Mouse (Mus musculus) lung, postnatal 14 days (tissue): ENCODE data around the gene Gpam.
"Not testable (repeated sequence)": the region's sequence is repeated elsewhere in the genome, so short reads cannot be mapped to it uniquely, and the experiment has no call there.

ENCODE experiments used
- DNase-seq: peaks from one replicate; pipeline ENCODE4 v3.0.0; 2021

Gpam gene

DNA sequence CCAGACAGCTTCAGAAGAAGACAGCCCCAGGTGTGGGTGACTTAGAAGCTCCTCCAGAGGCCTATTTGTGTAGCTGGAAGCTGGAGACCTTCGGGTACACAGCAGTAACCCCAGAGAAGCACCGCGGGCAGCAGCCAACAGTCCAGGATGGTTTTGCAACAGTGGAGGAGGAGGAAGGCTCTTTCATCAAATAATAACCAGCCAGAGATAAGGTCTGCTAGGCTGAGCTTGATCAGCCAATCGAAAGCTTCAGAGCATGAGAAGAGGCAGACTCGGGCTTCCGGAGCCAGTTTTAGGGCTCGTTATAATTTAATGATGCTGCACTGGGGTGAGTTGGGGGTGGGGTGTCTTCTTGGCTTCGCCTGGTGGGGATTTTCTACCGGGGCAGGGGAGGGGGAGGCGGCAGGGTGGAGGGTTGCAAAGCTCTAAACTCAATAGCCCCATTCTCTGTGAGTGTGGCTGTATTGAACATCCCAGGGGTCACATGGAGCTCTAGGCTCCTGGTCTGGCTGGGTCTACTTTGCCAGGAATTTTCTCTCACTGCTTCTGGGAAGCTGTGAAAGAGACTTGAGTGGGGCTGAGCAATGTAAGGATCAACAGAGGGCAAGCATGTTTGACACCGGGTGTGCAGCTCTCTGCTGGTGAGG, at the start of gene Gpam:
Gpam (minus strand) TSS at position 167 of the 647 bp plus-strand sequence.
- DNase-seq = no peak

GRCm38 (mm10) chr19:55171585-55171984, 44.5 kb upstream of the Gpam start:
- no peak for DNase-seq

DNA sequence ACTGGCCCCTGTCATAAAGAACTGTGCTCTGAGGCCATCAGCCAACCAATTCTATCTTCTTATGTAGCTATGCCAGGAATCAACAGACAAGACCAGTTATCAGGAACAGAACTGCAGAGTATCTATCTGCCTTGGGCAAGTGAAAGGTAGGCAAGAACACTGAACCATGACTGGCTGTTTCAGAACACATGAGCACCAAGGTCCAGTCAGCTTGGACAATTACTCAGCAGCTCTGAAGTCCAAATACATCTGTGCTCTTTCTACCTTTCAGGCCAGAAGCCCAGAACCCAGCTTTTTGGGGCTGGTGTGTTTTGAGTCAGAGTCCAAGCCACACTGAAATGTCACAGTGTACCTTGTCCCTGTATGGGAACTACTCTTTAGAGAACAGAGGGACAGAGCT, 43.4 kb upstream of the Gpam start:
- no peak for DNase-seq

GRCm38 (mm10) chr19:55169236-55169729, 42.2 kb upstream of the Gpam start:
- DNase-seq = not testable (repeated sequence)

DNA sequence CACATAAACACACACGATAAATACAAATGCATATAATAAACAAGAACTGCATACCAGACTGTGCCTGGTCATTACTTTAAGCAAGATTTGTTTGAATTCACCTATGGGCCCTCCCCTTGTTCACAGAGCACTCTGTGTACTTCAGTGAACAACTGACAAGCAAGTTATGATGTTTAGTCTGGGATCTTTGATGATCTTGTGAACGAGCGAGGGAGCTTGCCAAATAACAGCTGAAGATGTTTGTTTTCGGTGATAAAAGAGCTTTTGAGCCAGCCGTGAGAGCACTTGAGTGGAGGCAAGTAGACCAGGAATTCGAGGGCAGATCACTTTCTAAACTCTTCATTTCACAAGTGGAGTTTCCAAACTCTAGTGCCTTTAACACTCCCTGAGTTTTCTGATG, 41.3 kb upstream of the Gpam start:
- peak; percentile 72 for DNase-seq

- no peak for DNase-seq
Measured at GRCm38 (mm10) chr19:55167741-55168140, 40.7 kb upstream of the Gpam start.

- DNase-seq = no peak
Measured at GRCm38 (mm10) chr19:55166741-55167140, 39.7 kb upstream of the Gpam start.

GRCm38 (mm10) chr19:55165954-55166353, 38.9 kb upstream of the Gpam start:
- DNase-seq = peak; percentile 45

- DNase-seq = no peak
Measured at GRCm38 (mm10) chr19:55165183-55165865, 38.3 kb upstream of the Gpam start.

- no peak for DNase-seq
Measured at GRCm38 (mm10) chr19:55164162-55164561, 37.1 kb upstream of the Gpam start.

DNA sequence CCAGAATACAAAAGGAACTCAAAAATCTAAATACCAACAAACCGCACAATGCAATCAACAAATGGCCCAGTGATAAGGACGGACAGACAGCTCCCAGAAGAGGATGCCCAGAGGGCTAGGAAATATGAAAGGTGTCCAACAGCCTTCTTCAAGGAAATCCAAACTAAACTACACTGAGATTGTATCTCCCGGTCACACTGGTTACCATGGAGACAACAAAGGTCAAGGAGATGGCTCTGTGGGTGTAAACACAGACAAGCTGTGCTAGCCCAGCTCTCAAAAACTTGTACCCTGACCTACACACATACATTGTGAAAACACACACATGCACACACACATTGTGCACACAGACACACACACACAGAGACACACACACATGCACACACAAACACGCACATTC, 35.2 kb upstream of the Gpam start:
- no peak for DNase-seq

GRCm38 (mm10) chr19:55159826-55160225, 32.8 kb upstream of the Gpam start:
- no peak for DNase-seq

- no peak for DNase-seq
Measured at GRCm38 (mm10) chr19:55158606-55159005, 31.6 kb upstream of the Gpam start.

DNA sequence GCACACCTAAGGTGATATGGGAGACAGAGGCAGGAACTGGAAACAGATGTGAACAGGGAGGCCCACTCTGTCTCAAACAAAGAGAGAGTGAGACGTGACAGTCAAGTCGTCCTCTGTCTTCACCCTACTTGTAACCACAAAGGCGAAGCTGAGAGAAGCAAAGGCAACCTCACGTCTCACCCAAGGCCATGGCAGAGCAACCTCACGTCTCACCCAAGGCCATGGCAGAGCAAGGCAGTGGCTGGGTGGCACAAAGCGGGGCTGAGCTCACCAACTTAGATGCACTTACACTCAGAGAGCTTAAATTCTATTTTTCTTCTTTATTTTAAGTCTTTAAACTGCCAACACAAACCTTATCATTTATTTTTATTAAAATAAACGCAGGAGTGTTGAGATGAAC, 30.0 kb upstream of the Gpam start:
- DNase-seq = no peak

- no peak for DNase-seq
Measured at GRCm38 (mm10) chr19:55152983-55153382, 25.9 kb upstream of the Gpam start.

- not testable (repeated sequence) for DNase-seq
Measured at GRCm38 (mm10) chr19:55152274-55152673, 25.2 kb upstream of the Gpam start.

GRCm38 (mm10) chr19:55149646-55150045, 22.6 kb upstream of the Gpam start:
- DNase-seq = no peak

- no peak for DNase-seq
Measured at GRCm38 (mm10) chr19:55148109-55148508, 21.1 kb upstream of the Gpam start.

GRCm38 (mm10) chr19:55147568-55147967, 20.5 kb upstream of the Gpam start:
- no peak for DNase-seq

GRCm38 (mm10) chr19:55145136-55145535, 18.1 kb upstream of the Gpam start:
- no peak for DNase-seq

DNA sequence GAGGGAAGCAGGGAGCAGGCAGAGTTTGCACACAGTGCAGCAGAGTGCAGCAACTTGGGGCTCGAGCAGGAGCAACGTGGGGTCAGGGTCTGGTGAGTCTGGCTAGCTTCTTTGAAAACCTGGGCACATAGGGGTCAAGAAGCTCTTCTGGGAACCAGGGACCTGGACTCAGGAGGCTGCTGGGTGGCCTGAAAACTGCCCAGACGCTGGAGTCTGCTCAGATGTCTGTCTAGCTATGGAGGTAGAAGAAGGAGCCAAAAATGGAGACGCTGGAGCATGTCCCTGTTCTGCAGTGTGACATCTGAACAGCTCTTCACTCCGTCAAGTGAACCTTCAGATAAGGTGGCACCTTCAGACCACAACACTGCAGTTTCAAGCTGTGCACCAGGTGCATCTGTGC, 17.7 kb upstream of the Gpam start:
- no peak for DNase-seq

DNA sequence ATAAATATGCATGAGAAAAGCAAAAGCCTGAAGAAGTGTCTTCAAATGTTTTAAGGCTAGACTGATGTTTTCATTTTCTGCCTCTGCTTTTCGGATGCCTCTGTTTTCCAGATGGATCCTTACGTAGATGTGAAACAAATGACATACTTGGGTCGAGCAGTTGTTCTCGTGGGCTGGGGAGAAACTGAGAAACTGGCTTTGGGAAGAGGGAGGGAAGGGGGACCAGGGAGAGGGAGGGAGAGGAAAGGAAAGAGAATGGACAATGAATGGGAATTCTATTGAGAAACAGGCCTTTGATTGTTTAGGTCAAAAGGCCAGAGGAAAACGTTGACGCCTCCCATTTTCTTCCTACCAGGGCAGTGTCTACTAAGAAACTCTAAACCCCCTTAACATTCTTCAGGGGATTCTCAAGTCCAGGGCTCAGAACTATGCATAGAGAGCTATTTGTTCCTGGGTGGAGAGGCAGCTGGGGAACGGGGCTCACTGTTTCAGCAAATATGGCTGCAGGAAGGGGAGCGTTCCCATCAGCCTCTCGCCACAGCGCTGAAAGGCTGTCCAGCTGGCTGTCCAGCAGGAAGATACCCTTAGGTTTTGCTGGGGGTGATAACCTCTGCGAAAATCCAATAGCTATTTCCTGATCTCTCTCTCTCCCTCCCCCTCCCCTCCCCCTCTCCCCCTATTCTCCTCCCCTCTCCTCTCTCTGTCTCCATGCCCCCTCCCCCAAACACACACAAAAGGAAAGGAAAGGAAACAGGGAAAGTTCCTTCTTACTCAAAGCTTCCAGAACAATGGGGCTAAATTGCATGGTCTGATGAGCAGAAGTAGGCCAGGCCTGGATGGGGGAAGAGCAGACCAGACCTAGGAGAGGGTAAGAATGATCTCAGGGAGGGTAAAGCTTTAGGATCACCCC, 16.6 kb upstream of the Gpam start:
- no peak for DNase-seq

GRCm38 (mm10) chr19:55139301-55139700, 12.3 kb upstream of the Gpam start:
- peak; percentile 36 for DNase-seq
